26 mouse cellular contexts compared by ENCODE assay signal in genomic region chr12:13613041-13613440, GRCm38 (mm10).
"Had no signal": no experiment of that assay in that cellular context is flagged by ENCODE, and none has a peak within 500 bp of the region (broad histone marks: within the 10 kb centered on the region; RNA-seq: fewer than 3 reads in every experiment).

No protein-coding gene starts in this region.

- DNase-seq: gastrocnemius, adult 2 months; gastrocnemius, postnatal 14 days; gastrocnemius, postnatal 36 days; heart, adult 2 months; heart, postnatal 14 days; heart, postnatal 36 days; kidney, adult 11 months; kidney, adult 2 months; kidney, adult 9 months; kidney, postnatal 14 days; kidney, postnatal 36 days; layer of hippocampus, adult 9-11 months; layer of hippocampus, postnatal 36 days; left cerebral cortex, postnatal 4 days; liver, embryonic 13.5 days had no signal

- H3K9ac ChIP-seq: heart, embryonic 13.5 days; heart, embryonic 15.5 days; hindbrain, embryonic 15.5 days; kidney, embryonic 15.5 days; limb, embryonic 13.5 days; limb, embryonic 15.5 days; liver, embryonic 13.5 days; liver, embryonic 15.5 days had no signal

- H3K36me3 ChIP-seq: heart, embryonic 13.5 days; heart, embryonic 15.5 days; hindbrain, embryonic 15.5 days; kidney, embryonic 15.5 days; limb, embryonic 13.5 days; limb, embryonic 15.5 days; liver, embryonic 13.5 days; liver, embryonic 15.5 days had no signal

- H3K4me3 ChIP-seq: gastrocnemius, adult 2 months; heart, adult 2 months; heart, embryonic 13.5 days; heart, embryonic 15.5 days; hindbrain, embryonic 15.5 days; kidney, embryonic 15.5 days; limb, embryonic 13.5 days; limb, embryonic 15.5 days; liver, embryonic 13.5 days; liver, embryonic 15.5 days had no signal

- H3K9me3 ChIP-seq: heart, embryonic 13.5 days; heart, embryonic 15.5 days; hindbrain, embryonic 15.5 days; kidney, embryonic 15.5 days; limb, embryonic 13.5 days; limb, embryonic 15.5 days; liver, embryonic 13.5 days; liver, embryonic 15.5 days had no signal

- H3K4me1 ChIP-seq: heart, embryonic 13.5 days; heart, embryonic 15.5 days; kidney, embryonic 15.5 days; limb, embryonic 13.5 days; limb, embryonic 15.5 days; liver, embryonic 13.5 days; liver, embryonic 15.5 days had no signal

- H3K27ac ChIP-seq: gastrocnemius, adult 2 months; heart, adult 2 months; heart, embryonic 13.5 days; heart, embryonic 15.5 days; hindbrain, postnatal 0 days; kidney, embryonic 15.5 days; kidney, postnatal 0 days; limb, embryonic 13.5 days; limb, embryonic 15.5 days; liver, embryonic 13.5 days; liver, embryonic 15.5 days had no signal

- ATAC-seq: hindbrain, postnatal 0 days; intestine, embryonic 16.5 days had no signal

- H3K4me2 ChIP-seq: heart, embryonic 11.5 days; heart, embryonic 13.5 days; heart, embryonic 15.5 days; hindbrain, embryonic 15.5 days; kidney, embryonic 15.5 days; limb, embryonic 13.5 days; limb, embryonic 15.5 days; liver, embryonic 13.5 days; liver, embryonic 15.5 days had no signal

- H3K27me3 ChIP-seq: heart, embryonic 13.5 days; heart, embryonic 15.5 days; hindbrain, embryonic 15.5 days; kidney, embryonic 15.5 days; limb, embryonic 13.5 days; limb, embryonic 15.5 days; liver, embryonic 13.5 days; liver, embryonic 15.5 days had no signal
